Mouse (Mus musculus): ENCODE data around the gene Impg1. TPM values are rescaled to one million over a fixed set of nuclear protein-coding genes. Genes with fewer than 3 reads are reported as not detected.

Impg1 gene
- total RNA-seq, 2 experiments from 2014 or later, result 0.14 to 0.17 TPM

- no peak for DNase-seq (ENCODE audit: low spot score in 2 of 2)
Measured at GRCm38 (mm10) chr9:80284539-80285174, 180.6 kb downstream of the Impg1 start.

- no peak for DNase-seq (ENCODE audit: low spot score in 2 of 2)
Measured at GRCm38 (mm10) chr9:80282426-80282825, 182.9 kb downstream of the Impg1 start.

- DNase-seq (ENCODE audit: low spot score in 2 of 2), result no peak
Measured at GRCm38 (mm10) chr9:80280724-80281123, 184.6 kb downstream of the Impg1 start.

- no peak for DNase-seq (ENCODE audit: low spot score in 2 of 2)
Measured at GRCm38 (mm10) chr9:80277770-80278169, 187.5 kb downstream of the Impg1 start.

GRCm38 (mm10) chr9:80277157-80277556 lies 188.1 kb downstream of the Impg1 start:
- DNase-seq (ENCODE audit: low spot score in 2 of 2), result no peak

- no peak for DNase-seq (ENCODE audit: low spot score in 2 of 2)
Measured at GRCm38 (mm10) chr9:80275772-80276134, 189.5 kb downstream of the Impg1 start.

- DNase-seq (ENCODE audit: low spot score in 2 of 2), result no peak
Measured at GRCm38 (mm10) chr9:80275053-80275771, 190.1 kb downstream of the Impg1 start.

- DNase-seq (ENCODE audit: low spot score in 2 of 2), result no peak
Measured at GRCm38 (mm10) chr9:80272951-80273350, 192.3 kb downstream of the Impg1 start.

GRCm38 (mm10) chr9:80269596-80269995 lies 195.7 kb downstream of the Impg1 start:
- no peak for DNase-seq (ENCODE audit: low spot score in 2 of 2)

- no peak for DNase-seq (ENCODE audit: low spot score in 2 of 2)
Measured at GRCm38 (mm10) chr9:80266507-80266906, 198.8 kb downstream of the Impg1 start.

- DNase-seq (ENCODE audit: low spot score in 2 of 2), result no peak
Measured at GRCm38 (mm10) chr9:80266086-80266485, 199.2 kb downstream of the Impg1 start.

Data from adrenal gland, postnatal 4 days (tissue).